Mouse (Mus musculus): ENCODE measurements around the gene Olfr1377. TPM values are rescaled to one million over a fixed set of nuclear protein-coding genes. Genes with fewer than 3 reads are reported as not detected.

Olfr1377 gene
- polyA plus RNA-seq (2017; shearing (Covaris generic)), result under 1 TPM in 1 of 2 experiments, not detected in 1; 0.41 TPM

DNA sequence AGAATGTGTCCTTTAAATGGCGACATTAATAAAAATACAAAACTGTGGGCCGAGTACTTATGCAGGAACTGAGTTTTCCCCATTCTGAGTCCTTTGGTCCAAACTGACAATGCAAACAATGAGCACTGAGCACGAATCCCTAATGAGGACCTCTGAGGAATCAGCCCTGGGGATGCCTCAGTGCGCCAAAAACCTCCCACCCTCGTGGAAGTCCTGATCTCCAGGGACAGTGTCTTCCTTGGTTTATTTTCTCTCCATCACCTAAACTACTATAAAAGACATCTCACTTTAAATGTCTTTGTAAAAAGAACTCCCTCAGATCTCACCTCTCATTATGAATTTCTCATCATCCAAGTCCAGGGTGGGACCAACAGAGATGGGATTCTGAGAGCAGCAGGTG lies at the start of gene Olfr1377:
Gene Olfr1377 (plus strand): TSS at position 301 of the 400 bp plus-strand sequence.

DNA sequence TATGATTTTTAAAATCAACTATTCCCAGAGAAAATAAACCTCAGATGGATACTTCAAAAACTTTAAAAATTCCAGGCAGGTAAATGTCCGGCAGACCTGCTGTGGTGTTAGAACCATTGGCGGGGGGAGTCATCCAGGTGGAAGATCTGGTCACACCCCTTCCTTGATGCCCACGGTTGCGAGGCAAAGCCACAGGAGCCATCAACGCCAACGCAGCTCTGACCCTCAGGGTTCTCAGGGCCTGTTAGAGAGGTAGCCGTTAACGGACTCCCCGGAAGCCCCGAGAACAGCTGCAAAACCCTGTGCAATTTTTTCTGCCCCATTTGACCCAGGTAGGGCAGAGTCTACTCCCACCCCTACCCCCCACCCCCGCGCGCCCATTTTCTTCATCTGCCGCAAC lies 38.3 kb upstream of the Olfr1377 start, which contains the start of gene 4933414I15Rik:
Gene 4933414I15Rik (minus strand): TSS at position 260 of the 400 bp plus-strand sequence.

DNA sequence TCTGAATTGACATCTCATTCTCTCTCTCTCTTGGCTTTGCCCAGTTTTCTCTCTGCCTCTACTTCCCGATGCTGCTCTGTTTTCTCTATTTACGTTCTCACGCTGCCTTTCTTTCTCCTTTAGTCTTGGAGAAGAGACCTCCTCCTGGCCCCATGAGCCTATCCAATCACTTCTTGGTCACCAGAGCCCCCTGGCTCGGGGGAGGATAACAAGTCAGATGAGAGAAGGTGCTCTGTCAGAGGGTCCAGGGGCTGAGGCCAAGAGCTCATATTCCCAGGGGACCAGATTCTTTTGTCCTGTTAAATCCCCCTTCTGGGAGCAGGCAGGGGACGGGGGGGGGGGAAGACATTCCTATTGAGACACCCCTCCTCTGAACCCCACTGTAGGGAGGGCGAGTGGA lies 28.1 kb upstream of the Olfr1377 start, which contains the start of gene Prop1:
Gene Prop1 (minus strand): TSS at position 101 of the 400 bp plus-strand sequence.

DNA sequence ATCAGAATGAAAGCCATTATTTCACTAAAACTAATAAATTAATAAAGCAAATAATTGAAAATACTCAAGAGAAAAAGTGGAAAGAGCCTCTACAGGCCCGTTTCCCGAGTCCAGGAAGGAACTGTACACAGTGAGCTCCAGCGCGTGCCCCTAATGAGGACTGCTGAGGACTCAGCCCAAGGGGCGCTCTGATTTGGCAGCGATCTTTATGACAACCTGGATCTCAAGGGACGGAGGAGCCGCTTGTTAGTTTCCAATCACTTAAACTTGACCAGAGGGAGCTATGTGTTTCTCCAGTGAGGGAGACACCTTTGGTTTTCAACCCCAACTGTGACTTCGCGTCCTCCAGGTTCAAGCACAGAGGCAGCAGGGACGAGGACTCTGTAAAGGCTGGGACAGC lies 15.5 kb upstream of the Olfr1377 start, which contains the start of gene Olfr1378:
Gene Olfr1378 (plus strand): TSS at position 301 of the 400 bp plus-strand sequence.

DNA sequence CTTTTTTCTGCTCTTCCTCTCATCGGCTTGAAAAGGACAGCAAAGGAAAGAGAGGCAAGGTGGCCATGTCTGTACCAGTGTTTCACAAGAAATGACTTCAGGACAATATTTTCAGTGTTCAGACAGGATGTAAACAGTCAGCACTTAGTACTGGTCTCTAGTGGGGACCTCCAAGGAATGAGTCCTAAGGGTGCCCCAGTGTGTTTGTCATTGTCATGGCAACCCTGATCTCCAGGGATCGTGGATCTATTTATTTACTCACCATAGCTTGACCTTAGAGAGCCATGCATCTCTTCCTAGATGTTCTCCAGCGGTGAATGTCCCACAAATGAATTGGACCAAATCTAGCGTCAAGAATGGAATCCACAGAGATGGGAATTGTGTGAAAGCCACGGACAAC lies 21.5 kb downstream of the Olfr1377 start, which contains the start of gene Olfr51:
Gene Olfr51 (plus strand): TSS at position 301 of the 400 bp plus-strand sequence.

DNA sequence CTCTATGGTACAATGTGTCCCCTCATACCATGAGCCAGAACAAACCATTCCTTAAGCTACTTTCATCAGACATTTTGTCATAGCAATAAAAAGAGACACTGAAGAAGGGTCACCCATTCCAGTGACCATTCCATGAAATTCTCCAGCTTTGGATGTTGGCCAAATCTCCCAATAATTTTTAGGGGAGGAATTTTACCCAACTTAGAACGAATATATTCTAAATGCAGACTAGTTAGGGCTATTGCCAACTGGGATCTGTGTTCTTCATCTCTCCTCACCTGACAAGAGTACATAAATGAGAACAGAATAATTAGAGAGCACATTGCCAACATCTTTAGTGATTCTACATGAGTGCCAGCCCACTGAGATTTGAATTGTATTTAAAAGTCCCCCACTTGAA lies 32.2 kb downstream of the Olfr1377 start, which contains the start of gene Olfr54:
Gene Olfr54 (plus strand): TSS at position 301 of the 400 bp plus-strand sequence.

Other genes starting within 250 kb of the Olfr1377 start
- 1 to 10 TPM; 1.3 to 5.0 TPM for gene Zfp354c, start 154.2 kb upstream of the Olfr1377 start, polyA plus RNA-seq (2017; shearing (Covaris generic))
- gene Zfp879, start 140.4 kb upstream of the Olfr1377 start, polyA plus RNA-seq (2017; shearing (Covaris generic)), result under 1 TPM in 1 of 2 experiments, not detected in 1; 0.88 TPM
- under 1 TPM in 1 of 2 experiments, not detected in 1; 0.32 TPM for gene Grm6, start 131.3 kb upstream of the Olfr1377 start, polyA plus RNA-seq (2017; shearing (Covaris generic))
- gene Zfp454, start 94.3 kb upstream of the Olfr1377 start, polyA plus RNA-seq (2017; shearing (Covaris generic)), result not detected
- gene Zfp2, start 65.8 kb upstream of the Olfr1377 start, polyA plus RNA-seq (2017; shearing (Covaris generic)), result 1 to 10 TPM in 1 of 2 experiments, under 1 TPM in 1; 0.33 to 1.5 TPM
- under 1 TPM in 1 of 2 experiments, not detected in 1; 0.66 TPM for gene Zfp354b, start 50.3 kb upstream of the Olfr1377 start, polyA plus RNA-seq (2017; shearing (Covaris generic))
- gene 4933414I15Rik, start 38.2 kb upstream of the Olfr1377 start, polyA plus RNA-seq (2017; shearing (Covaris generic)), result under 1 TPM in 1 of 2 experiments, not detected in 1; 0.41 TPM
- gene Prop1, start 28.2 kb upstream of the Olfr1377 start, polyA plus RNA-seq (2017; shearing (Covaris generic)), result not detected
- gene Olfr1378, start 15.4 kb upstream of the Olfr1377 start, polyA plus RNA-seq (2017; shearing (Covaris generic)), result not detected
- not detected for gene Olfr51, start 21.6 kb downstream of the Olfr1377 start, polyA plus RNA-seq (2017; shearing (Covaris generic))
- under 1 TPM in 1 of 2 experiments, not detected in 1; 0.06 TPM for gene Olfr54, start 32.3 kb downstream of the Olfr1377 start, polyA plus RNA-seq (2017; shearing (Covaris generic))
- gene Olfr1375, start 66.1 kb downstream of the Olfr1377 start, polyA plus RNA-seq (2017; shearing (Covaris generic)), result not detected
- not detected for gene Zfp354a, start 77.3 kb downstream of the Olfr1377 start, polyA plus RNA-seq (2017; shearing (Covaris generic))
- under 1 TPM in 1 of 2 experiments, not detected in 1; 0.64 TPM for gene Gm12569, start 238.5 kb downstream of the Olfr1377 start, polyA plus RNA-seq (2017; shearing (Covaris generic))